Mouse (Mus musculus): ENCODE measurements around the gene Igf2r.

GRCm38 (mm10) chr17:12659233-12659632 is 110.2 kb downstream of the Igf2r start:
- TF ChIP-seq POLR2A (IDR thresholded peaks at IDR 0.05; ENCODE audit: control insufficient read depth, extremely low read depth, insufficient read depth, low read length, poor library complexity): no peak
- no peak for TF ChIP-seq CTCF (IDR thresholded peaks at IDR 0.05; ENCODE audit: borderline replicate concordance, control insufficient read depth, extremely low read depth, insufficient read depth, low read length, poor library complexity)
